Mouse (Mus musculus): ENCODE results near the gene Ssbp3. TPM values are rescaled to one million over a fixed set of nuclear protein-coding genes. Genes with fewer than 3 reads are reported as not detected.

The Ssbp3 gene
- total and polyA plus RNA-seq, 3 experiments = 30.5 to 242 (median 116) TPM

DNA sequence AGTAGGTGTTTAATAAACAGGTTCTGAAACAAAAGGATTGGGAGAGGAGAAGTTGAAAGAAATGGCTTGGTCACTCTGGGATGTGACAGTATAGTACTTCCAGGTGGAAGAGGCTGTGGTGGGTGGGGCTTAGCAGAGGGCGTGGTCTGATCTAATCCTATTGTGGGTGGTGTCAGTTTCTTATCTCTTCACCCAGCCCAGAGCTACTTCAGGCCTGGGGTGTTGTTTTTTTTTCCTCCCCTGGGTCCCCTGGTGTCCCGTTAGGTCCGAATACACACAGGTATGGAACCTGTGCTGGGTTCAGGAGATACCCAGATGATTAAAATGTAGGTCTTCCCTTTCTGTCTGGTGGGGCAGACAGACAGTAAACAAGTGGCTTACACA, 2.1 kb upstream of the Ssbp3 start:
- H3K27ac ChIP-seq (ENCODE audit: control insufficient read depth, low read depth, low read length) = peak overlapping the region; percentile 98
- no peaks in the 10 kb centered on the region for H3K9me3 ChIP-seq (replicated peaks; ENCODE audit: insufficient read depth, low read length)
- peak overlapping the region; percentile 58 to 65 for H3K4me3 ChIP-seq (ENCODE audit: control insufficient read depth in 1 of 2, insufficient read depth in 1 of 2, low read depth in 2 of 2, low read length in 2 of 2)
- peak overlapping the region; percentile 83 for H3K9ac ChIP-seq (ENCODE audit: control insufficient read depth, low read depth, low read length, poor library complexity, severe bottlenecking)
- no peaks in the 10 kb centered on the region for H3K27me3 ChIP-seq (ENCODE audit: control insufficient read depth in 1 of 2, insufficient read depth in 2 of 2, low read length in 2 of 2)
- H3K36me3 ChIP-seq (ENCODE audit: control insufficient read depth in 1 of 2, insufficient read depth in 2 of 2, low read length in 2 of 2) = peaks cover 0 to 14% of the 10 kb centered on the region in 2 experiments; a peak in 2 of 4 replicates
- peaks cover 26% of the 10 kb centered on the region for H3K79me2 ChIP-seq (ENCODE audit: control insufficient read depth, insufficient read depth, low read length, poor library complexity)
- TF ChIP-seq NRF1 (IDR thresholded peaks at IDR 0.05; ENCODE audit: insufficient read depth, low read depth, low read length, poor library complexity, severe bottlenecking) (no peak), POLR2AphosphoS2 (IDR thresholded peaks at IDR 0.05; ENCODE audit: low read length) (0 out of 2 replicates have a peak, but pooled peaks have one; percentile 29), POLR2A (IDR thresholded peaks at IDR 0.05; ENCODE audit: control insufficient read depth in 1 of 2, insufficient read depth in 1 of 2, low read depth in 1 of 2, low read length in 2 of 2, poor library complexity in 1 of 2) (peak in 1 of 2 experiments; percentile 74; a peak in 2 of 4 replicates), UBTF (IDR thresholded peaks at IDR 0.05; ENCODE audit: borderline replicate concordance, insufficient read depth, low read depth, low read length) (no peak), NELFE (IDR thresholded peaks at IDR 0.05; ENCODE audit: low read depth, low read length) (peak; percentile 58), TCF12 (IDR thresholded peaks at IDR 0.05; ENCODE audit: low read depth, low read length) (peak; percentile 65), TBP (IDR thresholded peaks at IDR 0.05; ENCODE audit: low read depth, low read length) (peak; percentile 83), GATA1 (IDR thresholded peaks at IDR 0.05; ENCODE audit: low read depth, low read length) (peak; percentile 89), CTCF (IDR thresholded peaks at IDR 0.05 in 2 of 3, conservative IDR thresholded peaks at IDR 0.05 in 1 of 3; ENCODE audit: control insufficient read depth in 1 of 3, insufficient read depth in 1 of 3, low read depth in 2 of 3, low read length in 3 of 3, poor library complexity in 1 of 3, severe bottlenecking in 1 of 3) (no peak), HCFC1 (IDR thresholded peaks at IDR 0.05; ENCODE audit: low read depth, low read length) (peak; percentile 53; the same call in 1 of the 2 replicates), ETS1 (IDR thresholded peaks at IDR 0.05; ENCODE audit: low read depth, low read length) (peak; percentile 22), ZNF384 (IDR thresholded peaks at IDR 0.05; ENCODE audit: low read depth, low read length) (peak; percentile 92), TAL1 (IDR thresholded peaks at IDR 0.05; ENCODE audit: low read length) (peak; percentile 49; the same call in 1 of the 2 replicates), EP300 (IDR thresholded peaks at IDR 0.05; ENCODE audit: low read depth in 1 of 2, low read length in 2 of 2) (peak in 1 of 2 experiments; percentile 59; a peak in 2 of 4 replicates), ZMIZ1 (IDR thresholded peaks at IDR 0.05; ENCODE audit: low read depth, low read length) (peak; percentile 26; the same call in 1 of the 2 replicates)
- H3K4me1 ChIP-seq (ENCODE audit: control insufficient read depth in 1 of 2, insufficient read depth in 2 of 2, low read length in 2 of 2) = peaks cover 0 to 20% of the 10 kb centered on the region in 2 experiments; a peak in 2 of 4 replicates
- peak; percentile 91 for DNase-seq (ENCODE audit: low read depth, low spot score)

DNA sequence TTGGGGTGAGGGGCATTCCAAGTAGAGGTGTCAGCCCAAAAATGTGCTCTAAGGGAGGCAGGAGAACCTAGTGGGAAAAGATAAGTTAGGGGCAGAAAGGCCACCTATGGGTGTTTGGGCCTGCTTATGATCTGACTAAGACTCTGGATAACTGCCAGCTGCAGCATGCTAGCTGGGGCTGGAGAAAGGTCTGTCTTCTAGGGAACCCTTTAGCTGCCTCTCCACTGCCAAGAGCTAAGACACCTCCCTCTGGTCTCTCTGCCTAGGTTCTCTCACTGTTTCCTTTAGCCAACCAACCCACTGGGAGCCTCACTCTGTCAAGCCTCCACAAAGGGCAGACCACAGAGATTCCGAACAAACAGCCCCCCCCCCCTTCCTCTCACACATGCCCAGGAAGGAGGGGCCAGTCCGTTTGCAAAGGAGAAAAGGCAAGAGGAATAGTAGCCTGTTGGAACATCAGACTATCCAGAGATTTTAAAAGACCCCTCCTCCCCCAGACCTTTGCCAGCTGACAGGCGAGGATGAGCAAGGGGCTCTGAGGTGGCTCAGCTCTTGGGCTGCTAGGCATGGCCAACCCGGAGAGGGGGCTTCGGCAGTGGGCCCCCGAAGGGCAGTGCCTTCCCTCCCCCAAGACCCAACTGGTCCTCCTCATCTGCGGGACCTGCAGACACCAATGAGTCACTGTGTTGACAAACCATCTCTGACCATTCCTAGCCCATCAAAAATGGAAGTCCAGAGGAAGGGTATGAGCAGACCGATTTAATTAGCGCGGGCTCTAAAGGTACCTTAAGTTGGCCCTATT, 1.4 kb upstream of the Ssbp3 start:
- no peaks in the 10 kb centered on the region for H3K9me3 ChIP-seq (replicated peaks; ENCODE audit: insufficient read depth, low read length)
- H3K79me2 ChIP-seq (ENCODE audit: control insufficient read depth, insufficient read depth, low read length, poor library complexity) = peaks cover 32% of the 10 kb centered on the region
- no peaks in the 10 kb centered on the region for H3K27me3 ChIP-seq (ENCODE audit: control insufficient read depth in 1 of 2, insufficient read depth in 2 of 2, low read length in 2 of 2)
- H3K9ac ChIP-seq (ENCODE audit: control insufficient read depth, low read depth, low read length, poor library complexity, severe bottlenecking) = peak overlapping the region; percentile 69
- H3K4me3 ChIP-seq (ENCODE audit: control insufficient read depth in 1 of 2, insufficient read depth in 1 of 2, low read depth in 2 of 2, low read length in 2 of 2) = peak overlapping the region; percentile 57 to 58
- H3K4me1 ChIP-seq (ENCODE audit: control insufficient read depth in 1 of 2, insufficient read depth in 2 of 2, low read length in 2 of 2) = peaks cover 0 to 28% of the 10 kb centered on the region in 2 experiments; a peak in 2 of 4 replicates
- peak overlapping the region; percentile 98 for H3K27ac ChIP-seq (ENCODE audit: control insufficient read depth, low read depth, low read length)
- DNase-seq (ENCODE audit: low read depth, low spot score) = peak; percentile 96
- H3K36me3 ChIP-seq (ENCODE audit: control insufficient read depth in 1 of 2, insufficient read depth in 2 of 2, low read length in 2 of 2) = peaks cover 0 to 19% of the 10 kb centered on the region in 2 experiments; a peak in 2 of 4 replicates
- TF ChIP-seq ZC3H11A (IDR thresholded peaks at IDR 0.05; ENCODE audit: low read depth, low read length) (0 out of 2 replicates have a peak, but pooled peaks have one; percentile 4), E2F4 (IDR thresholded peaks at IDR 0.05; ENCODE audit: borderline replicate concordance, low read depth, low read length) (no peak), CTCF (IDR thresholded peaks at IDR 0.05 in 2 of 3, conservative IDR thresholded peaks at IDR 0.05 in 1 of 3; ENCODE audit: control insufficient read depth in 1 of 3, insufficient read depth in 1 of 3, low read depth in 2 of 3, low read length in 3 of 3, poor library complexity in 1 of 3, severe bottlenecking in 1 of 3) (no peak), UBTF (IDR thresholded peaks at IDR 0.05; ENCODE audit: borderline replicate concordance, insufficient read depth, low read depth, low read length) (no peak), ZNF384 (IDR thresholded peaks at IDR 0.05; ENCODE audit: low read depth, low read length) (no peak), USF2 (IDR thresholded peaks at IDR 0.05; ENCODE audit: borderline replicate concordance in 1 of 2, insufficient read depth in 1 of 2, low read depth in 1 of 2, low read length in 2 of 2) (no peak), ETS1 (IDR thresholded peaks at IDR 0.05; ENCODE audit: low read depth, low read length) (peak; percentile 74), MAFK (IDR thresholded peaks at IDR 0.05; ENCODE audit: borderline replicate concordance, low read depth, low read length) (no peak), MAX (IDR thresholded peaks at IDR 0.05; ENCODE audit: low read length) (peak; percentile 86), ZMIZ1 (IDR thresholded peaks at IDR 0.05; ENCODE audit: low read depth, low read length) (peak; percentile 25), USF1 (IDR thresholded peaks at IDR 0.05; ENCODE audit: low read depth, low read length) (no peak), MYB (IDR thresholded peaks at IDR 0.05; ENCODE audit: low read depth, low read length) (no peak), GATA1 (IDR thresholded peaks at IDR 0.05; ENCODE audit: low read depth, low read length) (no peak; the same call in 1 of the 2 replicates), RCOR1 (IDR thresholded peaks at IDR 0.05; ENCODE audit: low read depth, low read length) (no peak), POLR2A (IDR thresholded peaks at IDR 0.05; ENCODE audit: control insufficient read depth in 1 of 2, insufficient read depth in 1 of 2, low read depth in 1 of 2, low read length in 2 of 2, poor library complexity in 1 of 2) (0 out of 4 replicates have a peak, but pooled peaks have one; percentile 19 to 24), EP300 (IDR thresholded peaks at IDR 0.05; ENCODE audit: low read depth in 1 of 2, low read length in 2 of 2) (peak in 1 of 2 experiments; percentile 46; a peak in 2 of 4 replicates), TAL1 (IDR thresholded peaks at IDR 0.05; ENCODE audit: low read length) (no peak), ZKSCAN1 (IDR thresholded peaks at IDR 0.05; ENCODE audit: low read depth, low read length) (no peak), MEF2A (IDR thresholded peaks at IDR 0.05; ENCODE audit: extremely low read depth, insufficient replicate concordance, low read depth, low read length, poor library complexity, severe bottlenecking) (no peak)

Data from MEL (cell line).